Mouse (Mus musculus) stomach, postnatal 0 days (tissue): ENCODE measurements around the gene Rgs10.

Experiments
- CTCF ChIP-seq: IDR thresholded peaks from 2 replicates; pipeline ENCODE4 v1.5.1; 2016; ENCODE audit warnings: antibody characterized with exemption, low read depth, mild to moderate bottlenecking, moderate library complexity
- EP300 ChIP-seq: optimal IDR thresholded peaks from 2 replicates; pipeline ENCODE3; 2016; ENCODE audit warnings: antibody characterized with exemption

GRCm38 (mm10) chr7:128460131-128460864, 41.7 kb upstream of the Rgs10 start:
- TF ChIP-seq CTCF = no peak
- TF ChIP-seq EP300 = no peak
